ENCODE assay signal across 9 mouse cellular contexts in genomic region chr4:41097871-41098576, GRCm38 (mm10). TPM values are rescaled to one million over a fixed set of nuclear protein-coding genes. Genes with fewer than 3 reads are reported as not detected.
DNase-seq lines count a peak whose midpoint lies in the region; ATAC-seq and TF ChIP-seq lines count a peak whose summit lies in the region.
"Had no signal": no experiment of that assay in that cellular context is flagged by ENCODE, and none has a peak within 500 bp of the region (broad histone marks: within the 10 kb centered on the region; RNA-seq: fewer than 3 reads in every experiment).

TSS of gene Aqp3 (minus strand) at chr4:41098183.

- peak in 1 of 2 experiments; percentile 35 for DNase-seq in heart, adult 2 months
- DNase-seq in heart, adult 9 months (ENCODE audit: low spot score in 2 of 2): no peak
- peak; percentile 49 for DNase-seq in limb, embryonic 11.5 days (ENCODE audit: low spot score)
- DNase-seq in midbrain, embryonic 10.5 days (ENCODE audit: low spot score): peak; percentile 48
- peak; percentile 81 for DNase-seq in stomach, postnatal 0 days (ENCODE audit: low spot score)
- DNase-seq in right cerebral cortex, postnatal 36 days (ENCODE audit: low spot score in 2 of 2): no peak

- H3K9ac ChIP-seq in heart, adult 2 months (ENCODE audit: low read depth, low read length): peak within 1 kb of the TSS; percentile 45; the same call in 1 of the 2 replicates
- peak within 1 kb of the TSS; percentile 47; the same call in 1 of the 2 replicates for H3K9ac ChIP-seq in limb, embryonic 11.5 days (ENCODE audit: low read length)
- H3K9ac ChIP-seq in stomach, postnatal 0 days (ENCODE audit: low read length): peak within 1 kb of the TSS; percentile 56

- no peak for TF ChIP-seq POLR2A in heart, adult 2 months (IDR thresholded peaks at IDR 0.05; ENCODE audit: insufficient read depth, low read depth, low read length)
- TF ChIP-seq POLR2A in cortical plate, adult 2 months (IDR thresholded peaks at IDR 0.05; ENCODE audit: extremely low read depth, insufficient read depth, low read length): no peak

- peaks cover 2% of the 10 kb centered on the region for H3K27me3 ChIP-seq in heart, adult 2 months (ENCODE audit: control insufficient read depth, insufficient read depth, low read length)
- H3K27me3 ChIP-seq in limb, embryonic 11.5 days (ENCODE audit: control insufficient read depth, insufficient read depth, low read length): peaks cover 17% of the 10 kb centered on the region
- peaks cover 55% of the 10 kb centered on the region for H3K27me3 ChIP-seq in midbrain, embryonic 10.5 days (ENCODE audit: low read depth, poor library complexity, severe bottlenecking)
- no peaks in the 10 kb centered on the region for H3K27me3 ChIP-seq in stomach, postnatal 0 days (ENCODE audit: control insufficient read depth, insufficient read depth, low read length)
- H3K27me3 ChIP-seq: Patski had no signal

- no peaks in the 10 kb centered on the region for H3K4me1 ChIP-seq in heart, adult 2 months (ENCODE audit: control insufficient read depth, insufficient read depth, low read length)
- H3K4me1 ChIP-seq in cortical plate, adult 2 months (ENCODE audit: control insufficient read depth, insufficient read depth, low read length): peaks cover 1% of the 10 kb centered on the region; the same call in 1 of the 2 replicates
- peaks cover 9% of the 10 kb centered on the region; the same call in 1 of the 2 replicates for H3K4me1 ChIP-seq in limb, embryonic 11.5 days (ENCODE audit: control insufficient read depth, insufficient read depth, low read length)
- peaks cover 21% of the 10 kb centered on the region for H3K4me1 ChIP-seq in midbrain, embryonic 10.5 days
- 0 out of 2 replicates have a peak, but pooled peaks cover 2% of the 10 kb centered on the region for H3K4me1 ChIP-seq in stomach, postnatal 0 days (replicated peaks; ENCODE audit: control insufficient read depth, insufficient read depth)

- H3K27ac ChIP-seq in heart, adult 2 months: no peak within 1 kb of the TSS
- H3K27ac ChIP-seq in cortical plate, adult 2 months (ENCODE audit: insufficient read depth, low read length): no peak within 1 kb of the TSS
- H3K27ac ChIP-seq in limb, embryonic 11.5 days (replicated peaks; ENCODE audit: low read depth, low read length): no peak within 1 kb of the TSS
- peak within 1 kb of the TSS; percentile 61 for H3K27ac ChIP-seq in midbrain, embryonic 10.5 days (replicated peaks)
- peak within 1 kb of the TSS; percentile 80 for H3K27ac ChIP-seq in stomach, postnatal 0 days (replicated peaks)

- 2% methylated on average over 42 of the region's 42 CpGs for WGBS in heart, adult 2 months
- WGBS in limb, embryonic 11.5 days: under 1% methylated on average over 42 of the region's 42 CpGs
- WGBS in midbrain, embryonic 10.5 days: under 1% methylated on average over 42 of the region's 42 CpGs
- 1% methylated on average over 42 of the region's 42 CpGs for WGBS in stomach, postnatal 0 days

- no peak for TF ChIP-seq EP300 in heart, adult 2 months (IDR thresholded peaks at IDR 0.05; ENCODE audit: insufficient read depth, low read depth, low read length)
- TF ChIP-seq EP300 in stomach, postnatal 0 days (optimal IDR thresholded peaks at IDR 0.05): no peak

- H3K4me2 ChIP-seq in limb, embryonic 11.5 days (ENCODE audit: low read depth, severe bottlenecking): peak within 1 kb of the TSS; percentile 74
- peak within 1 kb of the TSS; percentile 82 for H3K4me2 ChIP-seq in stomach, postnatal 0 days (replicated peaks; ENCODE audit: low read depth)

- peak within 1 kb of the TSS; percentile 42 for H3K4me3 ChIP-seq in heart, adult 2 months
- H3K4me3 ChIP-seq in cortical plate, adult 2 months (ENCODE audit: insufficient read depth, low read length): peak within 1 kb of the TSS; percentile 32
- peak within 1 kb of the TSS; percentile 41 for H3K4me3 ChIP-seq in limb, embryonic 11.5 days (ENCODE audit: low read depth, low read length)
- peak within 1 kb of the TSS; percentile 64 for H3K4me3 ChIP-seq in midbrain, embryonic 10.5 days
- H3K4me3 ChIP-seq in stomach, postnatal 0 days (ENCODE audit: low read depth, low read length): peak within 1 kb of the TSS; percentile 45

- no peaks in the 10 kb centered on the region for H3K36me3 ChIP-seq in heart, adult 2 months (ENCODE audit: control insufficient read depth, insufficient read depth, low read length)
- no peaks in the 10 kb centered on the region for H3K36me3 ChIP-seq in limb, embryonic 11.5 days (ENCODE audit: control insufficient read depth, insufficient read depth, low read length)
- H3K36me3 ChIP-seq in midbrain, embryonic 10.5 days: no peaks in the 10 kb centered on the region
- H3K36me3 ChIP-seq in stomach, postnatal 0 days (ENCODE audit: control insufficient read depth, insufficient read depth, low read length): no peaks in the 10 kb centered on the region

- H3K79me2 ChIP-seq in heart, adult 2 months (replicated peaks; ENCODE audit: control insufficient read depth, insufficient read depth, low read length): no peaks in the 10 kb centered on the region

- intact Hi-C loops in heart, adult 2 months (cut with DNase I): no loop called here

- ATAC-seq in hematopoietic stem cell, adult 5-6 weeks (replicated peaks in 1 of 2; ENCODE audit: insufficient read depth in 1 of 2, low FRiP score in 2 of 2, low TSS enrichment in 1 of 2, low read depth in 1 of 2, poor library complexity in 2 of 2, severe bottlenecking in 2 of 2): peak; percentile 55 to 71
- peak; percentile 42; the same call in 1 of the 2 replicates for ATAC-seq in limb, embryonic 11.5 days (ENCODE audit: insufficient number of reproducible peaks, low FRiP score, low TSS enrichment, low read depth)
- peak; percentile 49 for ATAC-seq in stomach, postnatal 0 days (ENCODE audit: low FRiP score, low TSS enrichment)
- ATAC-seq: Patski had no signal

- TF ChIP-seq CTCF in heart, adult 2 months (IDR thresholded peaks at IDR 0.05): no peak
- TF ChIP-seq CTCF in cortical plate, adult 2 months (IDR thresholded peaks at IDR 0.05; ENCODE audit: extremely low read depth, insufficient read depth, low read length): no peak
- TF ChIP-seq CTCF in stomach, postnatal 0 days (IDR thresholded peaks at IDR 0.05; ENCODE audit: low read depth): peak; percentile 24; the same call in 1 of the 2 replicates

- H3K9me3 ChIP-seq in limb, embryonic 11.5 days (ENCODE audit: control insufficient read depth, low read length): no peaks in the 10 kb centered on the region
- H3K9me3 ChIP-seq in midbrain, embryonic 10.5 days (replicated peaks): no peaks in the 10 kb centered on the region
- no peaks in the 10 kb centered on the region for H3K9me3 ChIP-seq in stomach, postnatal 0 days (ENCODE audit: control insufficient read depth, low read length)

RNA-seq across cellular contexts. Expression of gene Aqp3, which starts in this region (rescaled TPM):
- not detected for total RNA-seq in heart, adult 2 months (2021)
- polyA plus RNA-seq in heart, adult 2 months (2012; rRNA removed): 0.20 and 4.2 TPM in 2 replicates
- polyA plus RNA-seq in cortical plate, adult 2 months (2012; rRNA removed): 0.09 TPM in 1 of 2 replicates, not detected in the other
- total RNA-seq in hematopoietic stem cell, adult 5-6 weeks (2017): not detected in 2 replicates
- 1.2 and 1.6 TPM in 2 replicates for polyA plus RNA-seq in limb, embryonic 11.5 days (2014; fragmentation: Nextera tagmentation; extraction: Ambion mirVana)
- polyA plus RNA-seq in midbrain, embryonic 10.5 days (2016; fragmentation: Nextera tagmentation; extraction: Ambion mirVana): 2.5 and 5.0 TPM in 2 replicates
- 202 and 227 TPM in 2 replicates for polyA plus RNA-seq in stomach, postnatal 0 days (2015; fragmentation: Nextera tagmentation; extraction: Ambion mirVana)

Comparison
In these comparisons a context has a peak if more than half of its experiments do, and no peak if none do; other contexts are left out.
1. RNA of gene Aqp3 (polyA plus RNA-seq): 202 to 227 TPM in stomach, postnatal 0 days; 2.5 to 5.0 TPM in midbrain, embryonic 10.5 days, 0.20 to 4.2 TPM in heart, adult 2 months, 1.2 to 1.6 TPM in limb, embryonic 11.5 days and 0.09 TPM in cortical plate, adult 2 months; every median in the first group is over 10 times any median in the second.
2. Peak in ATAC-seq in hematopoietic stem cell, adult 5-6 weeks; RNA of the gene not detected or under 1 TPM.
3. DNase-seq: peak in limb, embryonic 11.5 days (single experiment), midbrain, embryonic 10.5 days (single experiment) and stomach, postnatal 0 days (single experiment); none in heart, adult 9 months (0 of 2) and right cerebral cortex, postnatal 36 days (0 of 2).
4. H3K27ac ChIP-seq: peak in midbrain, embryonic 10.5 days (single experiment) and stomach, postnatal 0 days (single experiment); none in heart, adult 2 months (single experiment), cortical plate, adult 2 months (single experiment) and limb, embryonic 11.5 days (single experiment).
5. Peak in every context shown above with its lines, with median percentiles within 50 percentile points of each other: H3K4me3 ChIP-seq, H3K9ac ChIP-seq and ATAC-seq.